Mouse (Mus musculus): ENCODE data around the gene Msx2.

Gene Msx2

GRCm38 (mm10) chr13:53464441-53465001, 8.4 kb downstream of the Msx2 start:
- DNase-seq = peak; percentile 81

- DNase-seq = no peak
Observed at GRCm38 (mm10) chr13:53463946-53464345, 8.9 kb downstream of the Msx2 start.

- DNase-seq = peak; percentile 52
Observed at GRCm38 (mm10) chr13:53463037-53463436, 9.8 kb downstream of the Msx2 start.

- DNase-seq = no peak
Observed at GRCm38 (mm10) chr13:53462649-53462970, 10.3 kb downstream of the Msx2 start.

GRCm38 (mm10) chr13:53461855-53462648, 10.8 kb downstream of the Msx2 start:
- DNase-seq = peak; percentile 84

- no peak for DNase-seq
Observed at GRCm38 (mm10) chr13:53461346-53461745, 11.5 kb downstream of the Msx2 start.

GRCm38 (mm10) chr13:53458766-53459165, 14.1 kb downstream of the Msx2 start:
- no peak for DNase-seq

GRCm38 (mm10) chr13:53454794-53455672, 17.8 kb downstream of the Msx2 start:
- peak; percentile 69 for DNase-seq

GRCm38 (mm10) chr13:53453927-53454326, 18.9 kb downstream of the Msx2 start:
- no peak for DNase-seq

GRCm38 (mm10) chr13:53447609-53448008, 25.3 kb downstream of the Msx2 start:
- DNase-seq = peak; percentile 66

- peak; percentile 82 for DNase-seq
Observed at GRCm38 (mm10) chr13:53443602-53444001, 29.3 kb downstream of the Msx2 start.

GRCm38 (mm10) chr13:53442168-53442980, 30.5 kb downstream of the Msx2 start:
- DNase-seq = peak; percentile 74

- DNase-seq = no peak
Observed at GRCm38 (mm10) chr13:53441307-53442028, 31.4 kb downstream of the Msx2 start.

GRCm38 (mm10) chr13:53439957-53440356, 32.9 kb downstream of the Msx2 start:
- DNase-seq = no peak

- peak; percentile 91 for DNase-seq
Observed at GRCm38 (mm10) chr13:53426507-53426906, 46.4 kb downstream of the Msx2 start.

GRCm38 (mm10) chr13:53421189-53421588, 51.7 kb downstream of the Msx2 start:
- no peak for DNase-seq

GRCm38 (mm10) chr13:53420741-53421140, 52.1 kb downstream of the Msx2 start:
- no peak for DNase-seq

GRCm38 (mm10) chr13:53419681-53420080, 53.2 kb downstream of the Msx2 start:
- no peak for DNase-seq

GRCm38 (mm10) chr13:53417701-53418100, 55.2 kb downstream of the Msx2 start:
- no peak for DNase-seq
